Mouse (Mus musculus): ENCODE results near the gene Olfr507. TPM values are rescaled to one million over a fixed set of nuclear protein-coding genes. Genes with fewer than 3 reads are reported as not detected.

The Olfr507 gene
- polyA plus RNA-seq, 2 experiments = not detected

DNA sequence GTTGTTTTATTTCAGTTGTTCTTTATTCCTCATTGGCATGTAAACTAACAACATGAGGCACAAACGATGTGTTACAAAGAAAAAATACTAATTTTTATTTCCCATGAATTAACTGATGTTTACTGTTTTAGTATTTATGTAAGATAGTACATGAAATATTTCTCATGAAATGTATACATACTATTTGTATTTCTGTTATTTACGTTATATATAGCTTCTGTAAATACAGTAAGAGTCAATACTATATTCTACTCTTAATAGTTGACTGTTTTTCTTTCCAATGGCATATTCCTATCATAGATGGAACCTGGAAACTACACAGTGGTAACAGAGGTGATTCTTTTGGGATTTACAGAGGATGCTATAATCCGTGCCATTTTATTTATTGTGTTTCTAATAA is 8.1 kb downstream of the Olfr507 start, which contains the start of gene Olfr508:
TSS of gene Olfr508 (plus strand) at position 301 of the 400 bp plus-strand sequence.
- Histone ChIP-seq H3K4me3 (ENCODE audit: insufficient read depth in 1 of 2, low read depth in 2 of 2, low read length in 2 of 2) (no peak within 1 kb of the TSS), H3K4me2 (ENCODE audit: low read depth) (no peak within 1 kb of the TSS), H3K9ac (replicated peaks) (no peak within 1 kb of the TSS), H3K27me3 (ENCODE audit: control insufficient read depth, insufficient read depth, low read length) (no peaks in the 10 kb centered on the region), H3K27ac (no peak within 1 kb of the TSS), H3K36me3 (replicated peaks; ENCODE audit: control insufficient read depth, insufficient read depth, low read depth) (no peaks in the 10 kb centered on the region), H3K9me3 (ENCODE audit: control insufficient read depth, low read length) (no peaks in the 10 kb centered on the region), H3K4me1 (replicated peaks; ENCODE audit: control insufficient read depth in 2 of 2, insufficient read depth in 2 of 2, low read length in 1 of 2) (no peaks in the 10 kb centered on the region)
- ATAC-seq (ENCODE audit: insufficient read depth) (no peak), DNase-seq (ENCODE audit: low read depth in 3 of 3, low spot score in 3 of 3) (no peak)
- WGBS (ENCODE audit: insufficient replicate concordance) = 45% methylated on average over 3 of the region's 3 CpGs
- TF ChIP-seq EP300 (IDR thresholded peaks at IDR 0.05; ENCODE audit: low read depth) = no peak
- no peak for TF ChIP-seq CTCF (IDR thresholded peaks at IDR 0.05; ENCODE audit: low read depth)

DNA sequence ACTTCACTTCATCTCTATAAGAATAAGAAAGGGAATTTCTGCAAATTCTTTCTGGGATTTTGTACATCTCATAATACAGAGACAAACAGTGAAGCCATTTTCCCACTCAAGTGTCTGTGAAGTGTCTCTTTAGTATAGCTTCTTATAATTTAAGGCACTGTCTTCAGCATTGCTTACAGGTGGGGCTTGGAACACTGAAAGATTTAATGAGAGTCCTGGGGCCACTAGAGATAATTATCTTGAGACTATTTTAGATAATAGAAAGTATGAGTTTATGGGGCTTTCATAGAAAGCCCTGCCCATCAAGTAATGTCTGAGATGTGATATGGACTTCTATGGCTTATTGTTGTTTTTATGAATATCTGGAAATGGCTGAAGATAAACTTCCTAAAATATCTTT is 30.2 kb downstream of the Olfr507 start, which contains the start of gene Olfr509:
TSS of gene Olfr509 (minus strand) at position 101 of the 400 bp plus-strand sequence.
- TF ChIP-seq EP300 (IDR thresholded peaks at IDR 0.05; ENCODE audit: low read depth) (no peak), CTCF (IDR thresholded peaks at IDR 0.05; ENCODE audit: low read depth) (no peak)
- Histone ChIP-seq H3K9me3 (ENCODE audit: control insufficient read depth, low read length) (no peaks in the 10 kb centered on the region), H3K9ac (replicated peaks) (no peak within 1 kb of the TSS), H3K27ac (no peak within 1 kb of the TSS), H3K4me2 (ENCODE audit: low read depth) (no peak within 1 kb of the TSS), H3K36me3 (replicated peaks; ENCODE audit: control insufficient read depth, insufficient read depth, low read depth) (no peaks in the 10 kb centered on the region), H3K27me3 (ENCODE audit: control insufficient read depth, insufficient read depth, low read length) (no peaks in the 10 kb centered on the region), H3K4me1 (replicated peaks; ENCODE audit: control insufficient read depth in 2 of 2, insufficient read depth in 2 of 2, low read length in 1 of 2) (no peaks in the 10 kb centered on the region), H3K4me3 (ENCODE audit: insufficient read depth in 1 of 2, low read depth in 2 of 2, low read length in 2 of 2) (no peak within 1 kb of the TSS)
- no peak for DNase-seq (ENCODE audit: low read depth in 3 of 3, low spot score in 3 of 3)
- no peak for ATAC-seq (ENCODE audit: insufficient read depth)

- WGBS (ENCODE audit: insufficient replicate concordance) = 47% methylated on average over 3 of the region's 3 CpGs
- no peaks in the 10 kb centered on the region for H3K27me3 ChIP-seq (ENCODE audit: control insufficient read depth, insufficient read depth, low read length)
- no peaks in the 10 kb centered on the region for H3K36me3 ChIP-seq (replicated peaks; ENCODE audit: control insufficient read depth, insufficient read depth, low read depth)
- no peak overlapping the region for H3K4me2 ChIP-seq (ENCODE audit: low read depth)
- DNase-seq (ENCODE audit: low read depth in 3 of 3, low spot score in 3 of 3) (no peak), ATAC-seq (ENCODE audit: insufficient read depth) (no peak)
- H3K9ac ChIP-seq (replicated peaks) = no peak overlapping the region
- TF ChIP-seq CTCF (IDR thresholded peaks at IDR 0.05; ENCODE audit: low read depth) (no peak), EP300 (IDR thresholded peaks at IDR 0.05; ENCODE audit: low read depth) (no peak)
- no peak overlapping the region for H3K4me3 ChIP-seq (ENCODE audit: insufficient read depth in 1 of 2, low read depth in 2 of 2, low read length in 2 of 2)
- no peak overlapping the region for H3K27ac ChIP-seq
- no peaks in the 10 kb centered on the region for H3K4me1 ChIP-seq (replicated peaks; ENCODE audit: control insufficient read depth in 2 of 2, insufficient read depth in 2 of 2, low read length in 1 of 2)
- H3K9me3 ChIP-seq (ENCODE audit: control insufficient read depth, low read length) = no peaks in the 10 kb centered on the region
Observed at GRCm38 (mm10) chr7:108662419-108662818, 40.8 kb downstream of the Olfr507 start.

DNA sequence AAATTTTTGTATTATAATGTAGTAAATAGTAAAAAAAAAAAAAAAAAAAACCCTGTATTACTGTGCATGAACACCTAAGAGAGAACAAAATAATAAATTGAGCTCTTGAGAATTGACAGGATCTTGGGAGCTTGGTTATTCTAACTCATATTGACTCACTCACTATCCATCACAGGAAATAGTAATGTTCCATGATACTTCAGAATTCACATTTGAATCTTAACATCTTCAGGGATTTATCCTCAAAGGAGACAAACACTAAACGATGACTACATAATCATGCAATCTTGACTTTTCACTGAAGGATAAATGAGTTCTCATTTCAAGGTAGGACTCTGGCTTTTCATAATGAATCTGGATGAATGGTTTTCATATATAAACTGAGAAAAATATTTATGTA is 44.5 kb downstream of the Olfr507 start, which contains the start of gene Olfr510:
TSS of gene Olfr510 (plus strand) at position 301 of the 400 bp plus-strand sequence.
- DNase-seq (ENCODE audit: low read depth in 3 of 3, low spot score in 3 of 3) = no peak
- TF ChIP-seq EP300 (IDR thresholded peaks at IDR 0.05; ENCODE audit: low read depth) (no peak), CTCF (IDR thresholded peaks at IDR 0.05; ENCODE audit: low read depth) (no peak)
- Histone ChIP-seq H3K4me3 (ENCODE audit: insufficient read depth in 1 of 2, low read depth in 2 of 2, low read length in 2 of 2) (no peak within 1 kb of the TSS), H3K4me1 (replicated peaks; ENCODE audit: control insufficient read depth in 2 of 2, insufficient read depth in 2 of 2, low read length in 1 of 2) (no peaks in the 10 kb centered on the region), H3K27ac (no peak within 1 kb of the TSS), H3K9ac (replicated peaks) (no peak within 1 kb of the TSS), H3K4me2 (ENCODE audit: low read depth) (no peak within 1 kb of the TSS), H3K27me3 (ENCODE audit: control insufficient read depth, insufficient read depth, low read length) (no peaks in the 10 kb centered on the region), H3K36me3 (replicated peaks; ENCODE audit: control insufficient read depth, insufficient read depth, low read depth) (no peaks in the 10 kb centered on the region), H3K9me3 (ENCODE audit: control insufficient read depth, low read length) (no peaks in the 10 kb centered on the region)
- no peak for ATAC-seq (ENCODE audit: insufficient read depth)
- 57% methylated on average over 1 of the region's 1 CpGs for WGBS (ENCODE audit: insufficient replicate concordance)

DNA sequence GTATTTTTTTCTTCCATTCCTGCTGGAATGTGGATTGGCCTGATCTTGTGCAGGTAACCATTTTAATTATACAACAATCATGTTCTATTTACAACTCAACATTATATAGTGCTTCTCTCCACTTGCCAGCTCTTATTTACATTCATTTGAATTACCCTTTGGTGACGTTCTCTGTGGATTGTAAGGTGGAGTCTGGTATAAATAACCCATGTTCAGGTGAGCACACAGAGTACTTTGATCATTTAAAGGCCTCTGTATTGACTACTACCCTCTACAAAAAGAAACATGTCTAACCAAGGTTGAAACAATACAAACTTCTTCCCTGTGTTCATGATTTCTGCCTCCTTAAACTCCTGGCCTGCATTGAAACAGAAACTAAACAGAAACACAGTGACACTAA is 49.4 kb downstream of the Olfr507 start:
- ATAC-seq (ENCODE audit: insufficient read depth) = no peak
- no peaks in the 10 kb centered on the region for H3K9me3 ChIP-seq (ENCODE audit: control insufficient read depth, low read length)
- H3K4me2 ChIP-seq (ENCODE audit: low read depth) = no peak overlapping the region
- no peaks in the 10 kb centered on the region for H3K27me3 ChIP-seq (ENCODE audit: control insufficient read depth, insufficient read depth, low read length)
- WGBS (ENCODE audit: insufficient replicate concordance) = 41% methylated on average over 1 of the region's 1 CpGs
- H3K9ac ChIP-seq (replicated peaks) = no peak overlapping the region
- no peak overlapping the region for H3K27ac ChIP-seq
- no peaks in the 10 kb centered on the region for H3K36me3 ChIP-seq (replicated peaks; ENCODE audit: control insufficient read depth, insufficient read depth, low read depth)
- no peak overlapping the region for H3K4me3 ChIP-seq (ENCODE audit: insufficient read depth in 1 of 2, low read depth in 2 of 2, low read length in 2 of 2)
- TF ChIP-seq EP300 (IDR thresholded peaks at IDR 0.05; ENCODE audit: low read depth) = no peak
- TF ChIP-seq CTCF (IDR thresholded peaks at IDR 0.05; ENCODE audit: low read depth) = no peak
- DNase-seq (ENCODE audit: low read depth in 3 of 3, low spot score in 3 of 3) = no peak
- H3K4me1 ChIP-seq (replicated peaks; ENCODE audit: control insufficient read depth in 2 of 2, insufficient read depth in 2 of 2, low read length in 1 of 2) = no peaks in the 10 kb centered on the region

Other genes with a start within 250 kb of the Olfr507 start
- not detected in 2 replicates for gene Olfr495, start 228.6 kb upstream of the Olfr507 start, polyA plus RNA-seq (2012; rRNA removed)
- gene Olfr495, start 228.6 kb upstream of the Olfr507 start, polyA plus RNA-seq (2014; fragmentation: Nextera tagmentation; extraction: Ambion mirVana) = not detected in 2 replicates
- gene Olfr497, start 201.4 kb upstream of the Olfr507 start, polyA plus RNA-seq (2012; rRNA removed) = not detected in 2 replicates
- not detected in 2 replicates for gene Olfr497, start 201.4 kb upstream of the Olfr507 start, polyA plus RNA-seq (2014; fragmentation: Nextera tagmentation; extraction: Ambion mirVana)
- not detected in 2 replicates for gene Olfr498, start 156.5 kb upstream of the Olfr507 start, polyA plus RNA-seq (2012; rRNA removed)
- not detected in 2 replicates for gene Olfr498, start 156.5 kb upstream of the Olfr507 start, polyA plus RNA-seq (2014; fragmentation: Nextera tagmentation; extraction: Ambion mirVana)
- not detected in 2 replicates for gene Olfr502, start 96.7 kb upstream of the Olfr507 start, polyA plus RNA-seq (2012; rRNA removed)
- gene Olfr502, start 96.7 kb upstream of the Olfr507 start, polyA plus RNA-seq (2014; fragmentation: Nextera tagmentation; extraction: Ambion mirVana) = not detected in 2 replicates
- gene Olfr503, start 77.3 kb upstream of the Olfr507 start, polyA plus RNA-seq (2012; rRNA removed) = not detected in 2 replicates
- not detected in 2 replicates for gene Olfr503, start 77.3 kb upstream of the Olfr507 start, polyA plus RNA-seq (2014; fragmentation: Nextera tagmentation; extraction: Ambion mirVana)
- not detected in 2 replicates for gene Olfr504, start 56.0 kb upstream of the Olfr507 start, polyA plus RNA-seq (2012; rRNA removed)
- not detected in 2 replicates for gene Olfr504, start 56.0 kb upstream of the Olfr507 start, polyA plus RNA-seq (2014; fragmentation: Nextera tagmentation; extraction: Ambion mirVana)
- not detected in 2 replicates for gene Olfr506, start 11.0 kb upstream of the Olfr507 start, polyA plus RNA-seq (2012; rRNA removed)
- not detected in 2 replicates for gene Olfr506, start 11.0 kb upstream of the Olfr507 start, polyA plus RNA-seq (2014; fragmentation: Nextera tagmentation; extraction: Ambion mirVana)
- not detected in 2 replicates for gene Olfr508, start 8.2 kb downstream of the Olfr507 start, polyA plus RNA-seq (2012; rRNA removed)
- gene Olfr508, start 8.2 kb downstream of the Olfr507 start, polyA plus RNA-seq (2014; fragmentation: Nextera tagmentation; extraction: Ambion mirVana) = not detected in 2 replicates
- gene Olfr509, start 30.1 kb downstream of the Olfr507 start, polyA plus RNA-seq (2012; rRNA removed) = not detected in 2 replicates
- gene Olfr509, start 30.1 kb downstream of the Olfr507 start, polyA plus RNA-seq (2014; fragmentation: Nextera tagmentation; extraction: Ambion mirVana) = not detected in 2 replicates
- not detected in 2 replicates for gene Olfr510, start 44.6 kb downstream of the Olfr507 start, polyA plus RNA-seq (2012; rRNA removed)
- not detected in 2 replicates for gene Olfr510, start 44.6 kb downstream of the Olfr507 start, polyA plus RNA-seq (2014; fragmentation: Nextera tagmentation; extraction: Ambion mirVana)
- not detected in 2 replicates for gene Olfr512, start 91.5 kb downstream of the Olfr507 start, polyA plus RNA-seq (2012; rRNA removed)
- gene Olfr512, start 91.5 kb downstream of the Olfr507 start, polyA plus RNA-seq (2014; fragmentation: Nextera tagmentation; extraction: Ambion mirVana) = not detected in 2 replicates
- not detected in 2 replicates for gene Olfr513, start 129.2 kb downstream of the Olfr507 start, polyA plus RNA-seq (2012; rRNA removed)
- gene Olfr513, start 129.2 kb downstream of the Olfr507 start, polyA plus RNA-seq (2014; fragmentation: Nextera tagmentation; extraction: Ambion mirVana) = not detected in 2 replicates
- gene Olfr514, start 204.2 kb downstream of the Olfr507 start, polyA plus RNA-seq (2012; rRNA removed) = not detected in 2 replicates
- gene Olfr514, start 204.2 kb downstream of the Olfr507 start, polyA plus RNA-seq (2014; fragmentation: Nextera tagmentation; extraction: Ambion mirVana) = not detected in 2 replicates
- gene Olfr516, start 228.7 kb downstream of the Olfr507 start, polyA plus RNA-seq (2012; rRNA removed) = not detected in 2 replicates
- not detected in 2 replicates for gene Olfr516, start 228.7 kb downstream of the Olfr507 start, polyA plus RNA-seq (2014; fragmentation: Nextera tagmentation; extraction: Ambion mirVana)

Measured in liver, embryonic 14.5 days (tissue).